26 mouse cellular contexts compared by ENCODE assay signal in the genomic region with DNA sequence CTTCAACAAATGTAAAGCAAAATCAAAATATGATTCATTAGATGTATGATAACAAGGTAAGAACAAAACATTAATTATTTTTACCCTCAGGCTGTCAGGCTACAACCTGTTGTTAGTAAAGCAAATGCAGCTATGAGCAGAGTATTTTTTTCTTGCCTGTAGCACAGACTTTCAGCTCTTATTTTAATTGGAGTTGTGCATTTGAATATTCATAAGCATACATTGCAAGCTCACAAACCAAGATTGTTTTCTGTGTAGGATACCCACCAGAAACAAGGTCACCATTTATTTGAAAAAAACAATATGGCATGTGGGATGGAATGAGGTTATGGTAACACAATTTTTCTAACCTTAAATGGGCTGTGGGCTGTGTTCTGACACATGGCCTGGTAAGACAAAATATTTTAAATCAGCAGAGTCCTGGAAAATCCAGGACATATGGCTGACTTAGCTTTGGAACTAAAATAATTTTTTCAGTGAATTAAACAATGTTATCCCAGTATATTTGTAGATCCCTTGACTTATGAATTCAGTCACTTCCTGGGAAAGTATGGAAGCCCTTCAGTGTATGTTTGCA.
"Had no signal": no experiment of that assay in that cellular context is flagged by ENCODE, and none has a peak within 500 bp of the region (broad histone marks: within the 10 kb centered on the region; RNA-seq: fewer than 3 reads in every experiment).

No protein-coding gene starts in this region.

- H3K4me2 ChIP-seq: heart, embryonic 12.5 days; hindbrain, embryonic 12.5 days; hindbrain, embryonic 14.5 days; intestine, embryonic 15.5 days; limb, embryonic 12.5 days; liver, embryonic 11.5 days; liver, embryonic 13.5 days had no signal

- DNase-seq: gastrocnemius, adult 2 months; gastrocnemius, postnatal 10 days; gastrocnemius, postnatal 25 days; heart, adult 18-20 months; heart, postnatal 10 days; heart, postnatal 4 days; kidney, adult 8-10 months; kidney, postnatal 10 days; kidney, postnatal 25 days; kidney, postnatal 4 days; liver; liver, embryonic 13.5 days had no signal

- H3K27me3 ChIP-seq: heart, embryonic 12.5 days; hindbrain, embryonic 12.5 days; intestine, embryonic 15.5 days; limb, embryonic 12.5 days; liver, embryonic 13.5 days had no signal

- ATAC-seq: hindbrain, embryonic 16.5 days; inflammation-experienced regulatory T-cells, adult 6 months; intestine, embryonic 15.5 days; intestine, postnatal 0 days had no signal

- H3K9me3 ChIP-seq: heart, embryonic 10.5 days; heart, embryonic 12.5 days; hindbrain, embryonic 10.5 days; hindbrain, embryonic 12.5 days; intestine, embryonic 15.5 days; limb, embryonic 10.5 days; limb, embryonic 12.5 days; liver, embryonic 13.5 days had no signal

- H3K4me3 ChIP-seq: gastrocnemius, adult 2 months; heart, embryonic 10.5 days; heart, embryonic 12.5 days; hindbrain, embryonic 10.5 days; hindbrain, embryonic 12.5 days; intestine, embryonic 15.5 days; layer of hippocampus, adult 2 months; left cerebral cortex, adult 2 months; limb, embryonic 10.5 days; limb, embryonic 12.5 days; liver, embryonic 13.5 days had no signal

- H3K9ac ChIP-seq: heart, embryonic 12.5 days; hindbrain, embryonic 12.5 days; hindbrain, embryonic 14.5 days; intestine, embryonic 15.5 days; limb, embryonic 12.5 days; liver, embryonic 13.5 days had no signal

- H3K27ac ChIP-seq: gastrocnemius, adult 2 months; heart, embryonic 10.5 days; hindbrain, embryonic 10.5 days; hindbrain, embryonic 12.5 days; hindbrain, embryonic 14.5 days; intestine, embryonic 15.5 days; layer of hippocampus, adult 2 months; left cerebral cortex, adult 2 months; limb, embryonic 10.5 days; limb, embryonic 12.5 days; liver, embryonic 13.5 days had no signal

- H3K36me3 ChIP-seq: heart, embryonic 10.5 days; heart, embryonic 12.5 days; hindbrain, embryonic 10.5 days; hindbrain, embryonic 12.5 days; intestine, embryonic 15.5 days; limb, embryonic 10.5 days; limb, embryonic 12.5 days; liver, embryonic 13.5 days had no signal

- H3K4me1 ChIP-seq: heart, embryonic 10.5 days; heart, embryonic 12.5 days; hindbrain, embryonic 10.5 days; hindbrain, embryonic 12.5 days; intestine, embryonic 15.5 days; limb, embryonic 10.5 days; liver, embryonic 13.5 days had no signal
